Mouse (Mus musculus) mouse embryonic stem cell (cell line): ENCODE data around the gene Mrgprd.

Experiments
- in situ Hi-C, 2 experiments: fragments of 300-500 bp; cut with MboI; formaldehyde crosslinking; loops; 1 replicate in 1 of 2; 3 replicates in 1 of 2; pipeline ENCODE4 v1.14.3; 2019 to 2020; ENCODE audit warnings: low sequenced_read_pairs in 2 of 2, low pct_unique_long_range_greater_than_20kb in 1 of 2, mixed read lengths in 1 of 2; ENCODE audit not compliant: unreplicated experiment in 1 of 2

Gene Mrgprd

GRCm38 (mm10) chr7:145335199-145335598 is 20.6 kb downstream of the Mrgprd start:
- in situ Hi-C loops = no loop called here

- in situ Hi-C loops = no loop called here
Observed at GRCm38 (mm10) chr7:145335616-145336332, 21.1 kb downstream of the Mrgprd start.

- in situ Hi-C loops = no loop called here
Observed at GRCm38 (mm10) chr7:145337889-145338288, 23.3 kb downstream of the Mrgprd start.

GRCm38 (mm10) chr7:145340248-145340904 is 25.7 kb downstream of the Mrgprd start:
- in situ Hi-C loops = no loop called here
